Mouse (Mus musculus) skeletal muscle tissue, adult 2 months (tissue): ENCODE data around the gene Barx2.

Experiments
- DNase-seq: peaks from one replicate; pipeline ENCODE4 v3.0.0-alpha.2; 2012; ENCODE audit warnings: low read depth, low spot score

The Barx2 gene

DNA sequence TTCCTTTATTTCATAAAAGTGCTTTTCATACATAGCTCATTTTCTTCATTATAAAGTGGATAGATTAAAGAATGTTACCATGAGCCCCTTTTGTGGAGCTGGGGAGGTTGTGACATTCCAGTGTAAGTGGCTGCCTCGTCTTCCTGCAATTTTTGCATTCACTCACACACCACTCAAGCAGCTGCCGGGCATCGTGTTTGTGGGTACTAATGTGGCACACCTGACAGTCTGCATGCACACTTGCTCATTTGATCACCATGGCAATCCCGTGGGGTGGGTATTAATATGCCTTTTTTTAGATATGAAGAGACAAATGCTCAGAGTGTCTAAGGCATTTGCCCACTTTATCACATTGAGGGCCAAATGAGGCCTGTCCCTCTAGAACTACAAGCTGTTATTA lies 24.9 kb downstream of the Barx2 start:
- DNase-seq, result no peak

DNA sequence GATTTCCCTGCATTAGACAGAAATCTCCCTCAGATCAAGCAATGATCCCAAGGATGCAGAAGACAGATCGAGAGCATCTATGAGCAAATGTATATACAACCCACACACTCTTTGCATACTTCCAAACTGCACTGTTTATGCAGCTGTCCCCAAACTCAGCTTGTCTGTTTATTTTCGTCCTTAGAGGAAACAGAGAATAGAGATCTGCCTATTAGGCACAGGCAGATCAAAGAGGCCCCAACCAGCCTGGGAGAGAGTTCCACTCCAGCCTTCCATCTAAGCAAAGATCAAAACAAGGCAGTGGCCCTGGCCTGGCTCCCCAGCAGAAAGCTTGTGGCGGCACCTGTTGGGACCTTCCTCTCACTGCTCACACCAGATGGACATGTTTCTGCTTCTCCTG lies 27.0 kb downstream of the Barx2 start:
- no peak for DNase-seq

DNA sequence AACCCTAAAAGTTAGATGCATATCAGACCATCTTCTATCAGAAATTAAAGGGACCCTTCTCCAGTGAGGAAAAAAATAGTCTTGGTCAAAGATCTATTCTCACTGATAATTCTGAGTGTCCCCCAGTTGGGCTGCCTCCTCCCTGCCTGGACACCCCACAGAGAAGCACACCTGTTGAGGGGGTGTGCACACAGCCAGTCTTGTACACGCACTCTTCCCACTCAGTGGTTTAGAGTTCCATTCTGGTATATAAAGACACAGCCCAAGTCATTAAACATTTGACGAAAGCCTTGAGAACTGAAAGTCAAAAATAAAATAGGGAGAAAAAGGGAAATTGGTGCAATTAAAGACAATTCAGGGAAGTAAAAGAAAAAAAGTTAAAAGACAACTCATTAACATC lies 30.9 kb downstream of the Barx2 start:
- no peak for DNase-seq

DNA sequence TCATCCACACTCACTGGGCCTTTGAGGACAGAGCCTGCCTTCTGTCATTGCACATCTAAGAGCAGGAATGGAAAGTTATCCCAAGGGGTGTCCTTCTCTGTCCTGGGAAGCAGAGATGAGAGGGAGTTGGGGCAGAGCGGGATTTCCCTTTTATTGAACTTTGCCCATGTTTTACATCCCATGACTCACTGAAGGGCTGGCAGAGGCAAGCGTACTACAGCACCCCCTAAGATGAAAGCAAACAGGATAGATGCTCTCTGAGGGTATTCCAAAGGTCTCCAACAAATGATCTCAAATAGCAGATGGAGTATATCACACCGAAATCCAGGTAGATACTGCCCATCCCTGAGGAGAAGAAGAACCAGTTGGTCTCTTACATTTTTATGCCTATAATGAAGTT lies 37.7 kb downstream of the Barx2 start:
- DNase-seq, result no peak

DNA sequence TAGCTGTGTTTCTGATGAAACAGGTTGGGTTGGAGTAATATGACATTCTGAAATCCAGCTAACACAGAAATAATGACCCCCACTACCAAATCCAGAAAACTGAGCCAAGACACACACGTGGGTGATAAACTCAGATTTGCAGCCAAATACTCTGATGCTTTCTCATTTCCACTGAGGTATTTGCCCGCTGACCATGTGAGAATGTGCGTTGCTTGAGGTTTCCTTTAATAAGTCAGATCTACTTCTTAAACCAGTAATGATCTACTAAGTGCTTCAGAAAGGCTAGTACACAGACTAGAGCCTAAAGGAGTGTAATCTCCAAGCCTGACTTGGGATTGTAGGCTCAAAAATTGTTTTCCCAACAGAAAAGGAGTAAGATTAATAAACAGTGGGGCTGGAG lies 39.0 kb downstream of the Barx2 start:
- no peak for DNase-seq

DNA sequence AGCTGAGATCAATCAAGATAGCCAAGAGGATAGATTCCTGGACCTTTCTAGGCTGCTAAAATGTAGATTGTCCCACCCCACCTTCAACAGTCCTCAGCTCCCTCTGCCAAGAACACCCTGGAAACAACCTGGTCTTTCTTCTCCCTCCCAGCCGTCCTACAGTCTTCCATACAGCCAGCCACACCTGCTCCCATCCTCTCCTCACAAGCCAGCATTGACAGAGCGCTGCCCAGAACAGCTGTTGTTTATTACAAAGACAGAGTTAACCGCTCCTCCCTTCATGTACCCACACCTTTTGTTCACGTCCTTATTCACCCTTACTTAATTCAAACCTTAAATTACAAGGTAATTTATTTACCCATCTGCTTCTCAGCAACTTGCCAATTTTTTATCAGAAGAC lies 41.9 kb downstream of the Barx2 start:
- DNase-seq, result no peak

DNA sequence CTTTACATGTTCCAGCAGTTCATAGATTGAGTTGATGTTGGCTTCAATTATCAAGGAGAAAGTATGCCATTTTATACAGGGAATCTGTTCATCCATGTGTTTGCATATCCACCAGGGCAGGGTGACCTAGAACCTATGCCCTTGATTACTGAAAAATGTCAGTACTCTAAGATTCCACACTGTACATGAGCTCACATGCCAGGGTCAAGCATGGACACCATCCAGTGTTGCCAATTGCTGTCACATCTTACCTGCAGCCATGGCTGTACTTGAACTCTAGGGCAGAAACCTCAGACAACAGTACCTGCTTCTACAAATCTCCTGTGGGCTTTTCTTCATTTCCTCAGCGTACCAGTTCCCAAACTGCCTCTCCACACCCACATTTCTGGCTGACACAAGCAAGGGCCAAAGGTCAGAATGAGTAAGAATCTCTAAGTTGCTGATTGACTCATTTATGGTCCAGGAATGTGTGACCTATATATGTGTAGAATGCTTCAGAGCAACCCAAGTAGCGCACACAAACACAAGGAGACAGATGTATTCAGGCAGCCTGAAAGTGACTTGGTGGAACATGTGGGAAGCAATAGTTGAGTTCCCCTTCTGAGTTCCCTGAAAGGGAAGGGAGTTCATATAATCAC lies 44.3 kb downstream of the Barx2 start:
- DNase-seq, result no peak

DNA sequence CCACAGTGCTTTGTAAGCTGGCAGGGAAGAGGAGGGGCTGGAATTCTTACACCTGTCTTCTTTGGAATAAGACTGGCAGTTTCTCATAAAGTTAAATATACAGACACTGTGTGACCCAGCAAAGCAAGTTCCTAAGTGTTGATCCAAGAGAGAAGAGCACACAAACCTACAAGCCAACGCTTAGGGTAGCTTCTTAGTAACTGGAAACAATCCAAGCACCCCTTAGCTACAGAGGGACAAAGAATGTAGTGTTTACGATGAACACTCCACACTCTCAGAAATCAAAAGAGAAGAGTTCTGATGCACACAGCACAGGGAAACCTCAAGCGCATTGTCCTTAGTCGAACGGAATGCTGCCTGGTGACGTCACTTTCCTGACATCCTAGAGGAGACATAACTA lies 49.4 kb downstream of the Barx2 start:
- no peak for DNase-seq

DNA sequence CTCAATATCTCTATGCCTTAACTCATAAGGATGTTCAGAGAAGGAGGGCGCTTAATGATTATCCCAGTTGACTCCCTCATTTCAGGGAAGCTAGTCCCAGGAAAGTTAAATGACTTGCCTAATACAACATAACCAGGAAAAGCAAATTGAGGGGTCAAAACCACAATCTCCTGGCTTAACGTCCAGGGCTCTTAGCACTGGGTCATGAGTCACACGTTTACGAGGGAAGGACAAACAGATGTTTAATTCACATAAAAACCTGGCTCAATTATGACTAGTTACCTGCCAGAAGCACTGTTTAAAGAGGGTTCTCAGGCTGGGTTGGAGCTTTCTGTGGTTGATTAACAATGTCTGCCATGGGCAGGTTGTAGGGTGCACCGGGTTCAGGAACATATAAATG lies 53.8 kb downstream of the Barx2 start:
- no peak for DNase-seq

DNA sequence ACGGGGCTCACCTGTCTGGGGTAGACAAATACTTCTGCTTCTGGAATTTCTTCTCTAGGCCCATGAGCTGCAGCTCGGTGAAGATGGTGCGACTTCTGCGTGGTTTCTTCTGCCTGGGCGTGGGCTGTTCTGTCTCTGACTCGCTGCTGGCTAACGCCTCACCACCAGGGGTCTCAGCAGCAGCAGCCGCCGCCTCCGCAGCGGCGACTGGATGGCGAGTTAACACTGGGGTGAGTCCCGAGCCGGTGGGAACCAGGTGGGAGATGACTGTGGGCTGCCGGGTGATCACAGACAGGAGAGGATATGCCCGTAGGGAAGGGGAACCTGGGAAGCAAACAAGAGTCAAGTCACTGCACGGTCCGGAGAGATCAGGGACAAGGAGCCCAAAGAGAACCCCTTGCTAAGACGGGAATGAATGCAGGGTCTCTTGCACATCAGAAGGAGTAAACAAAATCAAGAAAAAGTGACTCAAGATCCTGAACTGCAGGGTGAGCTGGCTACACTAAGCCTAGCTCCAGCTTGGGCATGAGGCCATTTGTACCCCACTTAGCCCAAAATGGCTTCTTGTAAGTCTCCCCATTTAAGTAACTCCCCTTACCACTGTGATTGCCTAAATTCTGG lies 54.4 kb downstream of the Barx2 start:
- DNase-seq, result no peak

DNA sequence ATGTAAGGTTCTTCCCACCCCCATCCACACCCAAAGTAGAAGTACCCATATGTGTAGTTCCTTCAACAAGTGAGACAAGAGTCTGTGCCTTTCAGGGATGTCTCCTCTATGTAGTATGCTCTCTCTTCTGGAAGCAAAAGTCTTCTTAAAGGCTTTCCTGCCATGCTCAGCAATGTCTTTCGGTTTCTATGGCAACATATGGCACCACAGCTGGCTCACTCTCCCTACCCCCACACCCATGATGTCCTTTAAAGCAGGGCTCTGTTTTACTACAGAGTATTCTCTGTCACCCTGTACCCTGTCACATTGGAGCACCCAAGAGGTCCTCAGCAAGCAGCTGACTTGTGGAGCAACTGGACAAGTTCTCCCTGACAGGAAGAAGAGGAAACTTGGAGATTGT lies 55.8 kb downstream of the Barx2 start:
- no peak for DNase-seq

DNA sequence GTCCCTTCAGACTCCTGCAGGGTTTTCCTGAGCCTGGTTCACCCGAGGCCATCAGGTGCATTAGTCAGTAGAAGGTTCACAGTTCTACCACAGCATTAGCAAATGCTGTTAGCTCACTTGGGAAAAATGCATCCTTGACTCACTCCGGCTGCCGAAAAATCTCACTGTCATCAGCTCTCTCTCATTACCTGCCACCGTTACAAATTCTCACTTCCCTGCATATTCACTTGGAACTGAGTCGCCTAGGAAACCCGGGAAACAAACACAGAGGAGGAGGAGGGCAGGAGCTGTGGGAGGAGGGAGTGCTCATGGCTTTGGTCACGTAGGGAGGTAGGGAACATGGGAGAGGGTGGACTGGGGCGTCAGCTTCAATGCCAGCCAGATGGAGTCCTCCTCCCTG lies 56.8 kb downstream of the Barx2 start:
- DNase-seq, result no peak

DNA sequence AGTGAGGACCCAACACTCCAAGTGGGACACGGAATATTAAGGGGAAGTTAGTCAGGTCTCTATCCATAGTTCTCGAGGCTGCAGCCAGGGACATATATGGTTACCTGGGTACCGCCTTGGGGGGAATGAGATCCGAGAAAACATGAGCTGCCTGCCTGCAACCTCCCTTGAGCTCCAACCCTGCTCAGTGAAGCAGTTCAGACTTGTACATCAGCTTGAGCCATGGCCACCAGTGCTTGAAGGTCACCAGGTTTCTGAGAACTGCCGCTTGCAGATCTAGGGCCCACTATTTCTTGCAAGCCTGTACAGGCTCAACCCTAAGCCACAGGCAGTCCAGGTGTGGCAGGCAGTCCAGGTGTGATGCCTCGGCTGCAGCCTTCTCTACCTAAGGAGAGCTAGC lies 57.6 kb downstream of the Barx2 start:
- DNase-seq, result no peak

DNA sequence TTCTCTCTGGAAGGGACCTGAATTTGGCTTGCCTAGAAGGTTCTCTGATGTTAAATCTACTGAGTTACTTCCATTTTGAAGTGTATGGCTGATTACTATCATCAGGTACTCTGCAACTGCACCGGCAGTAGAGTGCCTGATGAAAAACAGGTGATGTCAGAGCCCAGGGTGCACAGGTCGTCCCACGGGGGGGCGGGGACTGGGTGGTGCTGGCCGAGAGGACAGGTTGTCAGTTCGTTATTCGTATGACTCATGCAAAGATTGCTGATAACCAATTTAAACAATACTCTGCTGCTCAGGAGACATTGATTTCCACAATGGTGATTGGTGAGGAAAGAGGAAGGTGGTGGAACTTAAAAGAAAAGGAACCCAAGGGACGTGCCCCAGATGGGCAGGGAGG lies 61.6 kb downstream of the Barx2 start:
- no peak for DNase-seq

DNA sequence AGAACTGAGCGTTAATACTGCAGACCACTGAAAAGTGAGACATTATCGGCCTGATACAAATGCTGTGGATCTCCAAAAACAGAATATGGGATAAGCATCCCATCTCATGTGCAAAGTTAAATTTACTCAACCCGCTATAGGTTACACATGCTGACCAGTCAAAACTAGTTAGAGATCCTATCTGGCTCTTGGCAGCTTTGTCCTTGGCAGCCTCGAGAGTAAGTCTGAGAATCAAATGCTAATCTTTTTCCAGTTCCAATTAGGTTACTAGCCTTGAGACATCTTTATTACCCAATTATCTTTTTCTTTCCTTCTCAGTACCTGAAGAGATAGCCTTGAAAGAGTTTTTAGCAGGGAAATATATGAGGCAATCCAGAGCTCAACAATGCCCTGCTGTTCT lies 62.6 kb downstream of the Barx2 start:
- no peak for DNase-seq

DNA sequence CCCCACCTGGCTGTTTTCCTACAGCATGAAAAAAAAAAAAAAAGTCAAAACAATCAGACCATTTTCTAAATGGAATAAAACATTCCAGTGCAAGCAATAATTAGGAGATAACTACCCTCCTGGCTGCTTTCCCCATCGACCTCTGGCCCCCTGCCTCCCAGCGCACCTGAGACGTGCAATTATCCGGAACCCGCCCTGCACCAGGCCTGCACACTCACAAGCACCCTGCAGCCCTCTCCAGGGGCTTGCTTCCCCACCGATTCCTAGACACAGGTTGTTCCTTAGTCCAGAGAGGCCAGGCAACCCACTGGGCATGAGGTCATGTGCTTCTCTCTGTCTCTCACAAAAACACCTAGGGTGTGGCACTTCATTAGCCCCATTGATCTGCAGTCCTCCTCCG lies 63.9 kb downstream of the Barx2 start:
- no peak for DNase-seq

DNA sequence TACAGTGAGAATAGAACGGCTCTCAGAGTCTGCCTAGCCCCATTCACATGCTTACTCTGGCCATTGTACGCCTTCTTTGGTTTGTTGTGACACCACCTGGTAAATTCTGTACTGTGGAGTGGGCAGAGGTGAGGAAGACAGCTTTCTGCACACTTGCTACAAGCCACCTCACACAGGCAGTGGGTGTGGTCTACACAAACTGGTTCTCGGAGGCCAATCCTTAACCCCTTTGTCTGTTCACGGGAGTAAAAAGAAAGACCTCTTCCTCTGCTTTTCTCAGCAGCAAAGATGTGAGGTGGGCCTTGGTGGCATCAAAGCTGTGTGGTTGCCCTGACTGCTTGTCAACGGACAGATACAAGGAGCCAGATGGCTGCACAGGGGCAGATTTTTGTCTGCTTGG lies 68.6 kb downstream of the Barx2 start:
- no peak for DNase-seq

DNA sequence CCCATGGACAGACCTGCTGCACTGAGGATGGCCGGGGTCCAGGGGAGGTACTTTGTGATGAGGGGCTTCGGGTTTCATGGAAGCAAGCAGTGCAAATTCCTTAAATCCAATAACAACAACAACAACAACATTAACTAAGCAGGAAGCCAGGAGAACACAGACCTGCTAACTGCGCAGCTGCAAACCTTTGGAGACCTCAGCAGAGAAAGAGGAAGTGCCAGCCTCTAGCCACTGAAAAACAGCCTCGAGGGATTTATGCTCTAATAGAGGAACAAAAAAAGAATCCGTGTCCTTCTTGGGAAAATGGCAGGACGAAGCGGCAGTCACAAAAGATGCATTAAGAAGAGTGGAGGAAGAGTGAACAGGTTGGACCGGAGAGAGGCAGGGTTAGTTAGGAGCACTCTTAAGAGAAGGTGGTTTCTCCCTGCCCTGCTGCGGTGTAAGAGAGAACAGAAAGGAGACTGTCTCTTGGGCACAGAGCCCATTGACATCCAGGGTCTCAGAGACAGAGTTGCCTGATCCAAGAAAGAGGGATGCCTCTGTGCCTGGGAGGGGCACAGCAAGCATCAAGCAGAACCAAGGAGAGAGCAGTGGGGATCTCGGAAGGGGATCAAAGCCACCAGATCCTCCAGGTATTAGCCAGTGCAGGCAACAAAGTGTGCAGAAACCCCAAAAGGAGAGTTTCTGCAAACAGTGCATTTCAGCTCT lies 72.0 kb downstream of the Barx2 start:
- no peak for DNase-seq

DNA sequence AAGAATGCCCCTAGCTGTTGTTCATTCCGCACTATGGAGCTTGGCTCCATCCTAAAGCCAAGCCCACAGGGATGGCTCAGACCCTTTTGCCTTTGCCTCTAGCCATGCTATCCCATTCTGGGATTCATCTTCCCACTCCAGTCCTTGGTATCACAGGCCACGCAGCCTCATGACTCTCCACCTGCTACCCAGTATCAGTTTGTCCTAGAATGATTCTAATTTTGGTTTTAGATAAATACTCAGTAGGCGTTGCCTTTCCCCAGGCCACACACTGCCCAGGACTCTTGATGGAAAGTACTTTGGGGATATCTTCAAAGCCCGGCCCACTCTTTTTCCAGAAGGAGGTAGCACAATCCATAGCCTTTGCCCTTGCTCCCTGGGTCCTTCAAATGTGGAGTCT lies 72.7 kb downstream of the Barx2 start:
- no peak for DNase-seq

DNA sequence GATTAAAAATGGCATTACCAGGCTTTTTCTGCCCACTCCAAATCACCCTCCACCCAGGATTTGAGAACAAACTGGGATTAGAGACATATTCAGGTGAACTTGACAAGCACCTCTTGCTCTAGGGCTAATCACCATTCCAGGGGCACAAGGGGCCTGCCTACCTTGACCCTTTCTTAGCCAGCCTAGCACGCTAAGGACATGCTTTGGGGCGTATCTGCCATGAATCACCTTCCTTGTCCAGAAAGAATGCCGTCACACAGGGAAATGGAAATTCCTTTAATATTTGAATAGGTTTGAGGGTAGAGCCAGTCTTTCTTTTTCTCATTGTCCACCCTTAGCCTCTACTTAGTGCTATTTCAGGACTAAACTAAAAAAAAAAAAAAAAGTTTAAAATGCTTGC lies 73.2 kb downstream of the Barx2 start:
- DNase-seq, result no peak

DNA sequence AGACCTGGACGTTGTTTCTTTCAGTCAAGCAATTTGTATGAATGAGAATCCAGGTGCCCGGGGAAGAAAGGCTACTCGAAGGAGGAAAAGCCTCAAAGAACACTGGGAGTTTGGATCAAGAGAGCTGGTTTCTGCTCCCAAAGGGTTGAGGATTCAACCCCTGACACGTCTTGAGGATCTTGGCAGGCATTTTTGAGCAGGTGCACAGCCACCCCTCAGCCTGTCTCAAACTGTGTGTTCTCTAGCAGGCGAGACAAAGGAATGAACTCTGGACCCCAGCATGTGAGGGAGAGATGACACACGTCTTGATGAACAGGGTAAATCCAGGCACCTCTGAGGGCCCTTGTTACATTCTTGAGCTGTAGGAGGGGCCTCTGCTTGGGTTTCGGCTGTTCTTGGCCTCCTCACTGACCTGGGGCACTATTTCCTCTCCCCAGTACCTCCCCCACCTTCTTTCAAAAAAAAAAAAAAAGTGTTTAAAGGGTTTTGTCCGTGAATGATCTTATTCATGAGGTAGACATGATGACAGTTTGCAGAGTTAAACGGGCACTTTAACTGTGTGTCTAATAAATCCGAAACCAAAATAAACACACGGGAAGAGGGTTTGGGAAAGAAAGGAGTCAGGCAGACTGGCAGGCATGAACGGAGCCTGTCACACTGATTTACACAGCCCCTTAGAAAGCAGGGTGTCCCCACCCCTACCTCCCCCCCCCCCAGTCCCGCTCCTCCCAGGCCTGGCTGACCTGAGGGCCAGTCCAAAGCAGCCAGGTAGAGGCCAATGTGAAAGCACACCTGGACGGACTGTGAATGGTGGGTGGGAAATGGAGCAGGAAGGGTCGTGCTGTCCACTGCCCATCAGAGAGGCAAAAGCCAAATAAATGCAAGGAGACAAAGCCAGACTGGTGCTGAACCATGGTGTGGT lies 73.9 kb downstream of the Barx2 start:
- no peak for DNase-seq

DNA sequence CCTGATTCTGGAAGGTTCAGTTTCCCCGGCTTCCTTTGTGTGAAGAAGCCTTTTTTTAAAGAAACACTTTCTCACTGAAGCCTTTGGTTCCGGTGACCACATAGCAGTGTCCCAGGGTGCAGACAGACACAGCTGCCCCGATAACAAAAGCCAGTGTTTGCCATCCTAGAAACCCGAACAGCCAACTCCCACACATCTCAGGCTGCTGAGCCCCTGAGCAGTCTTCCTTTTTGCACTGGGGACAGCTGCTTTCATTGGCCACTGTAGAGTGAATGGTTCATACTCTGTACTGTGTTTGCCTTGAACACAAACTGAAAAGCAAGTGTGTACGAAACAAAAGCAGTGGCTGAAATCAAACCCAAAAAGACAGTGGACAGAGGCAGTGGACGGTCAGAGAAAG lies 75.2 kb downstream of the Barx2 start:
- DNase-seq, result no peak
